Mouse (Mus musculus): ENCODE measurements around the gene Txndc17. TPM values are rescaled to one million over a fixed set of nuclear protein-coding genes. Genes with fewer than 3 reads are reported as not detected.

Txndc17 gene
- polyA plus RNA-seq (2012; rRNA removed) = 52.2 and 53.4 TPM in 2 replicates

DNA sequence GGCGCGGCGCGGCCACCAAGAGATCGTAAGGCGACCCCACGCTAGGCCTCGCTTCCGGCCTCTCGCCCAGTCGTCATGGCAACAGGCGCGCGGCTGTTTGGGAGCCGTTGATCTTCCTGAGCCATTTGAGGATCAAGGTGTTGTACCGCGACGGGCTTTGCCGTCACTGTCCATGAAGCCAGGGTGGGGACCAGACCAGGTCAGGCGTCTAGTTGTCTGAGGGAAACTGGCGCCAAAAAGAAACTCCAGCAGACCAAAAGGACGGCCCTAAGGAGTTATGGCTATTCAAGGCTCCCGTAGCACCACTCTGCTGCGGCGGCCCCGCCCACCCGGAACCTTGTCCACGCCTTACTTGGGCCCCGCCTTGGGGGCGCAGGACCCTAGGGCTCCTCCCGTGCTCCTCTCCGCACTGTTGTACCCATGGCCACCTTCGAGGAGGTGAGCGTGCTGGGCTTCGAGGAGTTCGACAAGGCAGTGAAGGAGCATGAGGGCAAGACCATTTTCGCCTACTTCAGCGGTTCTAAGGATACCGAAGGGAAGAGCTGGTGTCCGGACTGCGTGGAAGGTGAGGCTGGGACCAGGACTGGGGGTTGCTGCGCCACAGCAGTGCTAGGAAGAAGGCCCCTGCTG, at the start of gene Txndc17, which contains the start of gene 4933427D14Rik:
Gene Txndc17 (plus strand): TSS at position 344 of the 630 bp plus-strand sequence.
Gene 4933427D14Rik (minus strand): TSS at position 256 of the 630 bp plus-strand sequence.

DNA sequence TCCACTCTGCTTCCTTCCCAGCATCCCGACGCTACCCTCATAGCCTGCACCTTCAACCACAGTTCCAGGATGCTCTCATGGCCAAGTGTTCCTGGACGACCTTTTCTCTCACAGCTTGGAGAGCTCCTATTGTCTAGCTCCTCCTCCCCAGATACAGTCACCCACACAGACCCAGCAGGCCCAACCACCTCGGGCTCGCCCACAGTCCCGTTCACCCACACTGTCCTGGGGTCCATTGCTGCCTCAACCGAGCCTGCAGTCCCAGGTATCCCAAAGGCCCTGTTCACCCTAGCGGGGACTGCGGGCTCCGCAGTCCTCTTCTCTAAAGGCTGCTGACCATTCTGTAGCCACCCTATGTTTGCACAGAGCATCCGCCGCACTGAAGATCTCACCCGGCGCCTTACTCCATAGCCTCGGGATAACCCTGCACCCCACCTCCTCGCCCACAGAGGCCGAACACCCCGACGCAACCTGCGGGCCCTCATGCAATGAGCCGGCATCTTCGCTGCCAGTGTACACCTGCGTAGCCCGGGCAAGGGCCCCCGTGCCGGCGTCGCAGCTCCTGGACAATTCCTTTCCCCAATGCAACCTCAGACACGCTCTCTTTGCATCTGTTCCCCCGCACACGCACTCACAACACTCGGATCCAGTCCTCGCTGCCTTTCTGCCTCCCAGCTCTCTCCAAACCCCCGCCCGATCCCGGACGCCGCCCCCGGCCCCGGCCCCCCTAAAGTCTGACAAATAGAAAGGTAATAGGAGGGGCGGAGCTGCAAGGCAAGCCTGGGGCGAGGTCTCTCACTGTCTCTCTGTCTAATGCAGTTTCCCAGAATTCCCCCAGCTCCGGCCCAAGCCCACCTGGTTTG, 775 bp upstream of the Txndc17 start, which contains the start of gene Gm43951:
Gene Gm43951 (minus strand): TSS at position 500 of the 863 bp plus-strand sequence.

DNA sequence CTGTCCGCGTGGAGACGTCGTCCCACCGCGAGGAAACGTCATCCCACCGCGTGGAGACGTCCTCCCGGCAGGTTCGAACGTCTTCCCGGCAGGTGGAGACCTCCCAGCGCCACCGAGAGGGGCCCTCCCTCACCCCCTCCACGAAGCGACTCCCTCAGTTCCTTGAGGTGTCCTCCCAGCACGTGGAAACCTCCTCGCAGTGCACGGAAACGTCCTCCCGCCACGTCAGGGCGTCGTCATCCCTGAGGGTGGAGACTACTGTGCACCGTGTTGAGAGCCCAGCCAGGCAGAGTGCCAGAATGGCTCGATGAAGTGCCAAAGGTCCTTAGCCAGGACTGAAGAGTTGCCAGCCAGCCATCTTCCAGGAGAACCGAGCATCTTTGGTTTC, 8.1 kb downstream of the Txndc17 start, which contains the start of gene Med31:
Gene Med31 (minus strand): TSS at position 183 of the 388 bp plus-strand sequence.

Other genes starting within 250 kb of the Txndc17 start
- gene Aipl1, start 170.0 kb upstream of the Txndc17 start, polyA plus RNA-seq (2012; rRNA removed) = 0.20 TPM in 1 of 2 replicates, not detected in the other
- gene Pimreg, start 165.5 kb upstream of the Txndc17 start, polyA plus RNA-seq (2012; rRNA removed) = 2.8 and 3.8 TPM in 2 replicates
- gene Pitpnm3, start 71.8 kb upstream of the Txndc17 start, polyA plus RNA-seq (2012; rRNA removed) = 18.2 and 19.4 TPM in 2 replicates
- 0.13 and 0.14 TPM in 2 replicates for gene Gm43951, start 707 bp upstream of the Txndc17 start, polyA plus RNA-seq (2012; rRNA removed)
- 3.5 and 3.6 TPM in 2 replicates for gene 4933427D14Rik, start 88 bp upstream of the Txndc17 start, polyA plus RNA-seq (2012; rRNA removed)
- gene Med31, start 8.0 kb downstream of the Txndc17 start, polyA plus RNA-seq (2012; rRNA removed) = 4.4 and 6.2 TPM in 2 replicates
- gene Slc13a5, start 59.7 kb downstream of the Txndc17 start, polyA plus RNA-seq (2012; rRNA removed) = 0.14 TPM in 2 replicates
- 8.8 and 13.1 TPM in 2 replicates for gene Xaf1, start 94.1 kb downstream of the Txndc17 start, polyA plus RNA-seq (2012; rRNA removed)
- 0.08 TPM in 1 of 2 replicates, not detected in the other for gene Fbxo39, start 106.9 kb downstream of the Txndc17 start, polyA plus RNA-seq (2012; rRNA removed)
- 0.23 TPM in 1 of 2 replicates, not detected in the other for gene Tekt1, start 154.9 kb downstream of the Txndc17 start, polyA plus RNA-seq (2012; rRNA removed)
- 2.8 and 3.9 TPM in 2 replicates for gene Smtnl2, start 204.2 kb downstream of the Txndc17 start, polyA plus RNA-seq (2012; rRNA removed)
- 93.2 and 100 TPM in 2 replicates for gene Ggt6, start 228.0 kb downstream of the Txndc17 start, polyA plus RNA-seq (2012; rRNA removed)
- 26.5 and 30.6 TPM in 2 replicates for gene Mybbp1a, start 233.8 kb downstream of the Txndc17 start, polyA plus RNA-seq (2012; rRNA removed)

Measured in colon, adult 2 months (tissue).